10 mouse cellular contexts compared by ENCODE assay signal in the genomic region with DNA sequence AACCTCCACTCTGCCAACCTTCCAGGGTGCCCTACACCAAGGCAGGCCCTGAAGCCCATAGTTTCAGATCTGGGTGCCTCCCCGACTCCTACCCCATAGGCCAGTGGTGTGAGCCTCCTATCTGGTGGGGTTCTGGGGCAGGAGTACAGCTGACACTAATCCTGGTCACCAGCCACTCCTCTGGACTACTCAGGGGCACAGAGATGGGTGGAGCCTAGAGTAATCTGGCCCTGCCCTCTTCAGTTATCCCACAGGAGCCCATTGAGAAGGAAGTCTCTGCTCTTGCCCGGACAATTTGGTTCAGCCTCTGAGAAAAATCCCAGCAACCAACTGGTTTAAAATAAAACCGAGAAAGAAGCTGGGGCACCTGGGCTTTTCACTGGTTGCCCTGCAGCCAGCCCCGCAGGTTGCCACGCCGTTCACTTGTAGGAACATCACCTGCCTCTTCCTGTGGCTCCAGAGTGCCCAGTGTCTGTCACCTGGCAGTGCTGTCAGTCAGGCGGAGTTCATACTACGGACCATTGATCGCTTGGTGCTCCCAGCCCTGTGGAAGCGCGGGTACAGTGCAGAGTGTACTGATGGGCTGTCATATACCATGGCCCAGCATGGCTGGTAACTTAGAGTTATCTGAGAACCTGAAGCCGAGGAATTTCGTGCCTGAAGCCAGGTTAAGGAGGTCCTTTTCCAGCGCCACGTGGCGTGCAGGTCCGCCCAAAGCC.
A peak's percentile ranks its signal among the peaks of the same experiment; 100 is the strongest.
DNase-seq lines count a peak whose midpoint lies in the region; ATAC-seq and TF ChIP-seq lines count a peak whose summit lies in the region.
"Had no signal": no experiment of that assay in that cellular context is flagged by ENCODE, and none has a peak within 500 bp of the region (broad histone marks: within the 10 kb centered on the region; RNA-seq: fewer than 3 reads in every experiment).

No protein-coding gene starts in this region.

- peaks cover 28% of the 10 kb centered on the region for H3K4me1 ChIP-seq in kidney, embryonic 15.5 days
- H3K4me1 ChIP-seq in kidney, adult 2 months (ENCODE audit: control insufficient read depth, insufficient read depth, low read length): no peaks in the 10 kb centered on the region
- H3K4me1 ChIP-seq in embryonic facial prominence, embryonic 13.5 days: peaks cover 31% of the 10 kb centered on the region
- peaks cover 6% of the 10 kb centered on the region; the same call in 1 of the 2 replicates for H3K4me1 ChIP-seq in hindbrain, postnatal 0 days (ENCODE audit: insufficient read depth, low read length)
- H3K4me1 ChIP-seq in neural tube, embryonic 14.5 days (ENCODE audit: control insufficient read depth, insufficient read depth, low read length): peaks cover 51% of the 10 kb centered on the region

- ATAC-seq in kidney, embryonic 15.5 days (replicated peaks; ENCODE audit: low FRiP score): peak; percentile 45; the same call in 1 of the 2 replicates
- ATAC-seq in embryonic facial prominence, embryonic 13.5 days (ENCODE audit: insufficient number of reproducible peaks, insufficient read depth, low FRiP score, low TSS enrichment, low read depth): no peak
- peak; percentile 27; the same call in 1 of the 2 replicates for ATAC-seq in hindbrain, postnatal 0 days
- peak; percentile 16; the same call in 1 of the 2 replicates for ATAC-seq in neural tube, embryonic 14.5 days (ENCODE audit: low read depth)
- no peak for ATAC-seq in cerebellum, adult (ENCODE audit: insufficient number of reproducible peaks, low FRiP score, low TSS enrichment)

- H3K4me3 ChIP-seq in kidney, embryonic 15.5 days (replicated peaks): peak overlapping the region; percentile 27
- H3K4me3 ChIP-seq in kidney, adult 2 months (ENCODE audit: insufficient read depth, low read depth, low read length): no peak overlapping the region
- H3K4me3 ChIP-seq in embryonic facial prominence, embryonic 13.5 days: no peak overlapping the region
- H3K4me3 ChIP-seq in hindbrain, postnatal 0 days (ENCODE audit: low read length): no peak overlapping the region
- H3K4me3 ChIP-seq in neural tube, embryonic 14.5 days (ENCODE audit: low read depth, low read length): no peak overlapping the region

- H3K9ac ChIP-seq in kidney, embryonic 15.5 days: no peak overlapping the region
- H3K9ac ChIP-seq in embryonic facial prominence, embryonic 13.5 days: no peak overlapping the region
- no peak overlapping the region; the same call in 1 of the 2 replicates for H3K9ac ChIP-seq in hindbrain, postnatal 0 days (replicated peaks; ENCODE audit: low read length)
- no peak overlapping the region for H3K9ac ChIP-seq in neural tube, embryonic 14.5 days (replicated peaks; ENCODE audit: low read depth, low read length)

- no peak for DNase-seq in kidney, adult 2 months
- DNase-seq in hindbrain, postnatal 0 days (ENCODE audit: low spot score): no peak
- DNase-seq in thymus, adult 18-20 months: no peak
- DNase-seq in adrenal gland, postnatal 4 days (ENCODE audit: low spot score in 2 of 2): no peak
- DNase-seq: kidney, adult 11 months; lung, adult 18-20 months had no signal

- H3K36me3 ChIP-seq in kidney, embryonic 15.5 days: no peaks in the 10 kb centered on the region
- no peaks in the 10 kb centered on the region for H3K36me3 ChIP-seq in kidney, adult 2 months (ENCODE audit: control insufficient read depth, insufficient read depth, low read length)
- no peaks in the 10 kb centered on the region for H3K36me3 ChIP-seq in embryonic facial prominence, embryonic 13.5 days
- H3K36me3 ChIP-seq in hindbrain, postnatal 0 days (ENCODE audit: insufficient read depth, low read length): no peaks in the 10 kb centered on the region
- H3K36me3 ChIP-seq in neural tube, embryonic 14.5 days (ENCODE audit: control insufficient read depth, insufficient read depth, low read length): no peaks in the 10 kb centered on the region

- H3K27me3 ChIP-seq in kidney, embryonic 15.5 days: peaks cover 94% of the 10 kb centered on the region
- peaks cover 1% of the 10 kb centered on the region; the same call in 1 of the 2 replicates for H3K27me3 ChIP-seq in kidney, adult 2 months (replicated peaks; ENCODE audit: control insufficient read depth, insufficient read depth, low read length)
- peaks cover 87% of the 10 kb centered on the region for H3K27me3 ChIP-seq in embryonic facial prominence, embryonic 13.5 days
- peaks cover 14% of the 10 kb centered on the region; the same call in 1 of the 2 replicates for H3K27me3 ChIP-seq in hindbrain, postnatal 0 days (ENCODE audit: insufficient read depth, low read length)
- peaks cover 21% of the 10 kb centered on the region for H3K27me3 ChIP-seq in neural tube, embryonic 14.5 days (ENCODE audit: control insufficient read depth, insufficient read depth, low read length)

- TF ChIP-seq CTCF in kidney, adult 2 months (conservative IDR thresholded peaks at IDR 0.05; ENCODE audit: insufficient read depth, insufficient read length, low read depth, low read length): no peak
- TF ChIP-seq CTCF in hindbrain, postnatal 0 days (IDR thresholded peaks at IDR 0.05; ENCODE audit: low read depth): no peak

- H3K4me2 ChIP-seq in kidney, embryonic 15.5 days: peak overlapping the region; percentile 58
- H3K4me2 ChIP-seq in embryonic facial prominence, embryonic 13.5 days: 0 out of 2 replicates have a peak overlapping the region, but pooled peaks have one; percentile 57
- H3K4me2 ChIP-seq in hindbrain, postnatal 0 days (ENCODE audit: low read depth, low read length): peak overlapping the region; percentile 46
- peak overlapping the region; percentile 50; the same call in 1 of the 2 replicates for H3K4me2 ChIP-seq in neural tube, embryonic 14.5 days (ENCODE audit: low read depth, low read length)

- H3K27ac ChIP-seq in kidney, embryonic 15.5 days: no peak overlapping the region
- no peak overlapping the region for H3K27ac ChIP-seq in kidney, adult 2 months (ENCODE audit: insufficient read depth, low read depth, low read length)
- no peak overlapping the region for H3K27ac ChIP-seq in embryonic facial prominence, embryonic 13.5 days
- H3K27ac ChIP-seq in hindbrain, postnatal 0 days: peak overlapping the region; percentile 7; the same call in 1 of the 2 replicates
- H3K27ac ChIP-seq in neural tube, embryonic 14.5 days (ENCODE audit: low read depth, low read length): no peak overlapping the region

- no peaks in the 10 kb centered on the region for H3K9me3 ChIP-seq in kidney, embryonic 15.5 days (replicated peaks)
- no peaks in the 10 kb centered on the region for H3K9me3 ChIP-seq in embryonic facial prominence, embryonic 13.5 days
- H3K9me3 ChIP-seq in hindbrain, postnatal 0 days (ENCODE audit: low read length): no peaks in the 10 kb centered on the region
- H3K9me3 ChIP-seq in neural tube, embryonic 14.5 days (ENCODE audit: control insufficient read depth, low read length): no peaks in the 10 kb centered on the region

- WGBS in kidney, embryonic 15.5 days: 8% methylated on average over 17 of the region's 17 CpGs
- WGBS in kidney, adult 2 months: 13% methylated on average over 17 of the region's 17 CpGs
- WGBS in embryonic facial prominence, embryonic 13.5 days: 10% methylated on average over 17 of the region's 17 CpGs
- 35% methylated on average over 17 of the region's 17 CpGs for WGBS in hindbrain, postnatal 0 days
- WGBS in neural tube, embryonic 14.5 days: 23% methylated on average over 17 of the region's 17 CpGs

- TF ChIP-seq POLR2A in kidney, adult 2 months (IDR thresholded peaks at IDR 0.05; ENCODE audit: low read depth, low read length): no peak

Comparison
In these comparisons a context has a peak if more than half of its experiments do, and no peak if none do; other contexts are left out.
1. ATAC-seq: peak in kidney, embryonic 15.5 days (single experiment), hindbrain, postnatal 0 days (single experiment) and neural tube, embryonic 14.5 days (single experiment); none in embryonic facial prominence, embryonic 13.5 days (single experiment) and cerebellum, adult (single experiment).
2. Peak in every context shown above with its lines, with median percentiles within 50 percentile points of each other: H3K4me2 ChIP-seq.